20 mouse cellular contexts compared by ENCODE assay signal in genomic region chr8:126932656-126933055, GRCm38 (mm10). TPM values are rescaled to one million over a fixed set of nuclear protein-coding genes. Genes with fewer than 3 reads are reported as not detected.
DNase-seq lines count a peak whose midpoint lies in the region; ATAC-seq and TF ChIP-seq lines count a peak whose summit lies in the region.
"Had no signal": no experiment of that assay in that cellular context is flagged by ENCODE, and none has a peak within 500 bp of the region (broad histone marks: within the 10 kb centered on the region; RNA-seq: fewer than 3 reads in every experiment).

No protein-coding gene starts in this region.

- no peaks in the 10 kb centered on the region for H3K27me3 ChIP-seq in heart, postnatal 0 days (ENCODE audit: control insufficient read depth, insufficient read depth, low read length)
- no peaks in the 10 kb centered on the region for H3K27me3 ChIP-seq in myocyte (ENCODE audit: control insufficient read depth, insufficient read depth, insufficient read length)
- no peaks in the 10 kb centered on the region for H3K27me3 ChIP-seq in midbrain, postnatal 0 days (ENCODE audit: insufficient read depth, low read length)
- H3K27me3 ChIP-seq: embryonic facial prominence, embryonic 12.5 days; forebrain, embryonic 15.5 days; heart, embryonic 15.5 days; midbrain, embryonic 13.5 days had no signal

- H3K4me1 ChIP-seq in heart, postnatal 0 days (ENCODE audit: control insufficient read depth, insufficient read depth) = no peaks in the 10 kb centered on the region
- peaks cover 43% of the 10 kb centered on the region for H3K4me1 ChIP-seq in bone marrow macrophage, adult 2 months (ENCODE audit: control insufficient read depth, insufficient read depth, low read length)
- H3K4me1 ChIP-seq in midbrain, postnatal 0 days (ENCODE audit: insufficient read depth, low read length) = no peaks in the 10 kb centered on the region
- H3K4me1 ChIP-seq: embryonic facial prominence, embryonic 12.5 days; forebrain, embryonic 15.5 days; midbrain, embryonic 13.5 days had no signal

- TF ChIP-seq POLR2A in bone marrow macrophage, adult 2 months (IDR thresholded peaks at IDR 0.05; ENCODE audit: borderline replicate concordance, low read depth, low read length) = no peak
- TF ChIP-seq POLR2A in myocyte (IDR thresholded peaks at IDR 0.05; ENCODE audit: insufficient read length, low read depth) = peak; percentile 17

- peaks cover 71% of the 10 kb centered on the region for H3K36me3 ChIP-seq in heart, postnatal 0 days (replicated peaks; ENCODE audit: control insufficient read depth, insufficient read depth, low read length)
- peaks cover 49% of the 10 kb centered on the region for H3K36me3 ChIP-seq in myocyte (ENCODE audit: control insufficient read depth, insufficient read depth)
- H3K36me3 ChIP-seq in midbrain, postnatal 0 days (ENCODE audit: insufficient read depth, low read length) = peaks cover 40% of the 10 kb centered on the region

- H3K4me3 ChIP-seq in heart, postnatal 0 days (ENCODE audit: low read depth, low read length) = no peak overlapping the region
- H3K4me3 ChIP-seq in bone marrow macrophage, adult 2 months (ENCODE audit: insufficient read depth, low read length) = no peak overlapping the region
- no peak overlapping the region for H3K4me3 ChIP-seq in myocyte
- no peak overlapping the region for H3K4me3 ChIP-seq in midbrain, postnatal 0 days (ENCODE audit: low read depth, low read length)
- H3K4me3 ChIP-seq: embryonic facial prominence, embryonic 12.5 days; forebrain, embryonic 15.5 days; heart, embryonic 15.5 days; midbrain, embryonic 13.5 days had no signal

- no peak for TF ChIP-seq EP300 in heart, postnatal 0 days (IDR thresholded peaks at IDR 0.05; ENCODE audit: low read depth)

- H3ac ChIP-seq in myocyte (ENCODE audit: control insufficient read depth, insufficient read length) = no peak overlapping the region

- DNase-seq in heart, postnatal 0 days (ENCODE audit: low spot score) = no peak
- no peak for DNase-seq in heart, adult 18-20 months
- DNase-seq in ES-CJ7 (ENCODE audit: low read depth, low spot score) (peak; percentile 39), adipocyte (ENCODE audit: low spot score) (no peak)
- DNase-seq in midbrain, postnatal 0 days (ENCODE audit: low spot score) = no peak
- DNase-seq: B cell, adult 2 months; cerebellum, adult 9-11 months; kidney, adult 11 months; kidney, postnatal 10 days; left cerebral cortex, postnatal 4 days; right cerebral cortex, postnatal 25 days; thymus, postnatal 36 days had no signal

- H3K9me3 ChIP-seq in heart, postnatal 0 days (replicated peaks; ENCODE audit: control insufficient read depth, low read length) = no peaks in the 10 kb centered on the region
- H3K9me3 ChIP-seq in midbrain, postnatal 0 days (ENCODE audit: low read length) = no peaks in the 10 kb centered on the region
- H3K9me3 ChIP-seq: embryonic facial prominence, embryonic 12.5 days; forebrain, embryonic 15.5 days; heart, embryonic 15.5 days; midbrain, embryonic 13.5 days had no signal

- H3K27ac ChIP-seq in heart, postnatal 0 days (ENCODE audit: low read depth) = 0 out of 2 replicates have a peak overlapping the region, but pooled peaks have one; percentile 0
- peak overlapping the region; percentile 53 for H3K27ac ChIP-seq in bone marrow macrophage, adult 2 months (ENCODE audit: insufficient read depth, low read depth, low read length)
- H3K27ac ChIP-seq in midbrain, postnatal 0 days (ENCODE audit: low read depth, low read length) = no peak overlapping the region
- H3K27ac ChIP-seq: embryonic facial prominence, embryonic 12.5 days; forebrain, embryonic 15.5 days; heart, embryonic 15.5 days; macrophage; midbrain, embryonic 13.5 days had no signal

- no peak for ATAC-seq in heart, postnatal 0 days (ENCODE audit: insufficient read depth, low read depth)
- ATAC-seq in midbrain, postnatal 0 days (ENCODE audit: low FRiP score) = no peak
- ATAC-seq: forebrain, embryonic 15.5 days; hindbrain, embryonic 16.5 days; midbrain, embryonic 13.5 days had no signal

- whole genome bisulfite sequencing in heart, postnatal 0 days = 68% methylated on average over 1 of the region's 1 CpGs
- 83% methylated on average over 1 of the region's 1 CpGs for WGBS in midbrain, postnatal 0 days

- no peak overlapping the region for H3K4me2 ChIP-seq in heart, postnatal 0 days (ENCODE audit: low read depth, low read length)
- no peak overlapping the region for H3K4me2 ChIP-seq in myocyte (ENCODE audit: low read depth)
- no peak overlapping the region for H3K4me2 ChIP-seq in midbrain, postnatal 0 days (ENCODE audit: low read depth, low read length, poor library complexity, severe bottlenecking)
- H3K4me2 ChIP-seq: embryonic facial prominence, embryonic 12.5 days; forebrain, embryonic 15.5 days; heart, embryonic 15.5 days; midbrain, embryonic 13.5 days had no signal

- H3K9ac ChIP-seq in heart, postnatal 0 days (replicated peaks; ENCODE audit: low read depth, low read length) = no peak overlapping the region
- no peak overlapping the region for H3K9ac ChIP-seq in midbrain, postnatal 0 days (replicated peaks; ENCODE audit: low read length, poor library complexity, severe bottlenecking)
- H3K9ac ChIP-seq: embryonic facial prominence, embryonic 12.5 days; forebrain, embryonic 15.5 days; heart, embryonic 15.5 days; midbrain, embryonic 13.5 days had no signal

- TF ChIP-seq CTCF in heart, postnatal 0 days (IDR thresholded peaks at IDR 0.05; ENCODE audit: low read depth) = no peak
- TF ChIP-seq CTCF in bone marrow macrophage, adult 2 months (IDR thresholded peaks at IDR 0.05; ENCODE audit: low read depth, low read length) = no peak
- no peak for TF ChIP-seq CTCF in midbrain, postnatal 0 days (IDR thresholded peaks at IDR 0.05)

- peaks cover 19% of the 10 kb centered on the region for H3K79me2 ChIP-seq in myocyte (ENCODE audit: control insufficient read depth, insufficient read depth)

TF ChIP-seq in myocyte, 11 proteins besides CTCF, POLR2A, EP300 and RAD21:
- no peak for TF ChIP-seq TCF12 (IDR thresholded peaks at IDR 0.05; ENCODE audit: insufficient read depth, poor library complexity, severe bottlenecking)
- TF ChIP-seq POLR2AphosphoS2 (IDR thresholded peaks at IDR 0.05; ENCODE audit: insufficient read length, low read depth) = peak; percentile 48
- TF ChIP-seq E2F4 (IDR thresholded peaks at IDR 0.05; ENCODE audit: insufficient read depth) = no peak
TF ChIP-seq in myocyte: peak in this region for 1.

RNA-seq across cellular contexts. Expression of gene Tomm20, which starts 13.0 kb away (rescaled TPM):
- total RNA-seq in heart, postnatal 0 days (2014; rRNA removed; ENCODE audit: low replicate concordance) = 52.6 and 65.3 TPM in 2 replicates
- 203 and 213 TPM in 2 replicates for polyA plus RNA-seq in heart, postnatal 0 days (2015; fragmentation: Nextera tagmentation; extraction: Ambion mirVana)
- 10 to 100 TPM; 93.5 to 97.6 TPM for total RNA-seq in heart, adult 18-20 months (2021)
- 79.4 and 89.9 TPM in 2 replicates for polyA plus RNA-seq in bone marrow macrophage, adult 2 months (2012; ENCODE audit: insufficient read depth, insufficient read length, missing spikeins)
- polyA plus RNA-seq in myocyte (2012; fragmentation: generic; extraction: Trizol) = 327 TPM
- total RNA-seq in midbrain, postnatal 0 days (2014; rRNA removed) = 149 and 190 TPM in 2 replicates
- 236 TPM in 2 replicates for polyA plus RNA-seq in midbrain, postnatal 0 days (2015; fragmentation: Nextera tagmentation; extraction: Ambion mirVana)

RNA-seq across cellular contexts. Expression of gene Rbm34, which starts 38.2 kb away (rescaled TPM):
- total RNA-seq in heart, postnatal 0 days (2014; rRNA removed; ENCODE audit: low replicate concordance) = 1.3 and 3.9 TPM in 2 replicates
- polyA plus RNA-seq in heart, postnatal 0 days (2015; fragmentation: Nextera tagmentation; extraction: Ambion mirVana) = 8.0 and 8.8 TPM in 2 replicates
- total RNA-seq in heart, adult 18-20 months (2021) = 1 to 10 TPM; 3.3 to 4.2 TPM
- 19.7 and 20.9 TPM in 2 replicates for polyA plus RNA-seq in bone marrow macrophage, adult 2 months (2012; ENCODE audit: insufficient read depth, insufficient read length, missing spikeins)
- 4.9 TPM for polyA plus RNA-seq in myocyte (2012; fragmentation: generic; extraction: Trizol)
- 16.2 and 22.1 TPM in 2 replicates for total RNA-seq in midbrain, postnatal 0 days (2014; rRNA removed)
- polyA plus RNA-seq in midbrain, postnatal 0 days (2015; fragmentation: Nextera tagmentation; extraction: Ambion mirVana) = 26.7 and 32.7 TPM in 2 replicates
